Mouse (Mus musculus): ENCODE results near the gene Prm2. TPM values are rescaled to one million over a fixed set of nuclear protein-coding genes. Genes with fewer than 3 reads are reported as not detected.

The Prm2 gene
- not detected in 2 replicates for polyA plus RNA-seq (2012; rRNA removed)

GRCm38 (mm10) chr16:10796034-10796433, at the start of gene Prm2:
Prm2 (minus strand) TSS chr16:10796134.

GRCm38 (mm10) chr16:10834911-10835587, 39.1 kb upstream of the Prm2 start, which contains the start of gene Rmi2:
Rmi2 (plus strand) TSS chr16:10835059.

GRCm38 (mm10) chr16:10812865-10813371, 17.0 kb upstream of the Prm2 start, which contains the start of gene Gm11172:
Gm11172 (plus strand) TSS chr16:10812915.

GRCm38 (mm10) chr16:10805789-10806527, 10.0 kb upstream of the Prm2 start, which contains the start of gene Prm1:
Prm1 (minus strand) TSS chr16:10805839.

GRCm38 (mm10) chr16:10790702-10791101, 5.2 kb downstream of the Prm2 start, which contains the start of gene Prm3:
Prm3 (minus strand) TSS chr16:10790914.

GRCm38 (mm10) chr16:10788271-10788670, 7.7 kb downstream of the Prm2 start, which contains the start of gene Tnp2:
Tnp2 (minus strand) TSS chr16:10788660.

GRCm38 (mm10) chr16:10785371-10786231, 10.3 kb downstream of the Prm2 start, which contains the start of gene Socs1:
Socs1 (minus strand) TSS chr16:10785536.

Other genes starting within 250 kb of the Prm2 start
- gene Socs1, start 10.6 kb downstream of the Prm2 start, polyA plus RNA-seq (2012; rRNA removed): 0.94 and 1.0 TPM in 2 replicates
- not detected in 2 replicates for gene Tnp2, start 7.5 kb downstream of the Prm2 start, polyA plus RNA-seq (2012; rRNA removed)
- gene Prm3, start 5.2 kb downstream of the Prm2 start, polyA plus RNA-seq (2012; rRNA removed): not detected in 2 replicates
- not detected in 2 replicates for gene Prm1, start 9.7 kb upstream of the Prm2 start, polyA plus RNA-seq (2012; rRNA removed)
- gene Gm11172, start 16.8 kb upstream of the Prm2 start, polyA plus RNA-seq (2012; rRNA removed): not detected in 2 replicates
- gene Rmi2, start 38.9 kb upstream of the Prm2 start, polyA plus RNA-seq (2012; rRNA removed): 1.5 and 1.9 TPM in 2 replicates